Mouse (Mus musculus) stomach, postnatal 0 days (tissue): Measurements from ENCODE around the gene Ankrd11. TPM values are rescaled to one million over a fixed set of nuclear protein-coding genes. Genes with fewer than 3 reads are reported as not detected.

Experiments used
- ATAC-seq: fragments of 200-750 bp; cut with Nextera tagmentation; 2 replicates; pipeline ENCODE4 v1.8.0; 2017; ENCODE audit not compliant: low FRiP score, low TSS enrichment
- DNase-seq: peaks from one replicate; pipeline ENCODE4 v3.0.0-alpha.2; 2016; ENCODE audit warnings: low spot score
- H3K27ac ChIP-seq: fragments of 300-500 bp; sonication (generic); replicated peaks from 2 replicates; pipeline ENCODE4 v1.5.1; 2014; ENCODE audit warnings: mild to moderate bottlenecking, control low read depth
- H3K27me3 ChIP-seq: fragments of 300-500 bp; sonication (generic); 2 replicates; pipeline ENCODE4 v1.6.1; 2014; ENCODE audit warnings: low read length; ENCODE audit not compliant: control insufficient read depth, insufficient read depth
- H3K36me3 ChIP-seq: fragments of 300-500 bp; sonication (generic); 2 replicates; pipeline ENCODE4 v1.6.1; 2014; ENCODE audit warnings: low read length, mixed read lengths; ENCODE audit not compliant: control insufficient read depth, insufficient read depth
- H3K4me1 ChIP-seq: fragments of 300-500 bp; sonication (generic); replicated peaks from 2 replicates; pipeline ENCODE4 v1.6.1; 2014; ENCODE audit warnings: antibody characterized with exemption; ENCODE audit not compliant: control insufficient read depth, insufficient read depth
- H3K4me2 ChIP-seq: fragments of 300-500 bp; sonication (generic); replicated peaks from 2 replicates; pipeline ENCODE4 v1.6.1; 2014; ENCODE audit warnings: low read depth, mild to moderate bottlenecking, control low read depth, moderate library complexity
- H3K4me3 ChIP-seq: fragments of 300-500 bp; sonication (generic); 2 replicates; pipeline ENCODE4 v1.5.1; 2014; ENCODE audit warnings: low read depth, low read length, control low read depth
- H3K9ac ChIP-seq: fragments of 300-500 bp; sonication (generic); 2 replicates; pipeline ENCODE4 v1.6.1; 2014; ENCODE audit warnings: mild to moderate bottlenecking, low read length, control low read depth, mixed read lengths
- H3K9me3 ChIP-seq: fragments of 300-500 bp; sonication (generic); 2 replicates; pipeline ENCODE4 v1.6.1; 2016; ENCODE audit warnings: low read length; ENCODE audit not compliant: control insufficient read depth
- CTCF ChIP-seq: IDR thresholded peaks from 2 replicates; pipeline ENCODE4 v1.5.1; 2016; ENCODE audit warnings: antibody characterized with exemption, low read depth, mild to moderate bottlenecking, moderate library complexity
- EP300 ChIP-seq: optimal IDR thresholded peaks from 2 replicates; pipeline ENCODE3; 2016; ENCODE audit warnings: antibody characterized with exemption
- WGBS: fragments of 180-500 bp; shearing (Covaris S2); extraction: QIAGEN DNeasy Blood & Tissue Kit; methylation state at CpG from one replicate; pipeline ENCODE4 v1.1.7; 2014; 5-methylcytosine and 5-hydroxymethylcytosine counted together
- polyA plus RNA-seq: library from polyadenylated mRNA; unstranded; fragments of >200 nt; fragmentation: Nextera tagmentation; extraction: Ambion mirVana; gene quantifications from 2 replicates; pipeline ENCODE4 v1.2.1, GENCODE M21; 2015

The Ankrd11 gene
- polyA plus RNA-seq, 1 experiment from 2014 or later = 35.0 TPM

- peak; percentile 91 for ATAC-seq
- H3K4me2 ChIP-seq = no peak overlapping the region
Measured at GRCm38 (mm10) chr8:122988955-122989354, 53.1 kb downstream of the Ankrd11 start.

GRCm38 (mm10) chr8:122987255-122987654 lies 54.8 kb downstream of the Ankrd11 start:
- Histone ChIP-seq H3K9ac (no peak overlapping the region), H3K27me3 (no peaks in the 10 kb centered on the region), H3K27ac (no peak overlapping the region), H3K4me1 (no peaks in the 10 kb centered on the region), H3K36me3 (no peaks in the 10 kb centered on the region), H3K9me3 (no peaks in the 10 kb centered on the region), H3K4me2 (no peak overlapping the region), H3K4me3 (no peak overlapping the region)
- WGBS = 44% methylated on average over 2 of the region's 2 CpGs
- ATAC-seq (no peak), DNase-seq (no peak)
- TF ChIP-seq CTCF = no peak
- TF ChIP-seq EP300 = no peak

More at GRCm38 (mm10) chr8:122988955-122989354, 53.1 kb downstream of the Ankrd11 start:
- TF ChIP-seq CTCF = no peak
- H3K4me3 ChIP-seq = no peak overlapping the region
- DNase-seq = peak; percentile 30
- H3K36me3 ChIP-seq = no peaks in the 10 kb centered on the region
- H3K9ac ChIP-seq = no peak overlapping the region
- no peaks in the 10 kb centered on the region for H3K27me3 ChIP-seq
- H3K4me1 ChIP-seq = peaks cover 3% of the 10 kb centered on the region; the same call in 1 of the 2 replicates
- WGBS = 73% methylated on average over 3 of the region's 3 CpGs
- H3K9me3 ChIP-seq = no peaks in the 10 kb centered on the region
- no peak overlapping the region for H3K27ac ChIP-seq

- DNase-seq (no peak), ATAC-seq (no peak)
- Histone ChIP-seq H3K4me1 (no peaks in the 10 kb centered on the region), H3K4me3 (no peak overlapping the region), H3K9me3 (no peaks in the 10 kb centered on the region), H3K4me2 (no peak overlapping the region), H3K27ac (no peak overlapping the region), H3K27me3 (no peaks in the 10 kb centered on the region), H3K9ac (no peak overlapping the region), H3K36me3 (no peaks in the 10 kb centered on the region)
- TF ChIP-seq EP300 (no peak), CTCF (no peak)
- 78% methylated on average over 8 of the region's 8 CpGs for WGBS
Measured at GRCm38 (mm10) chr8:122986501-122987184, 55.4 kb downstream of the Ankrd11 start.

- ATAC-seq = no peak
- DNase-seq = no peak
- Histone ChIP-seq H3K9me3 (no peaks in the 10 kb centered on the region), H3K27me3 (no peaks in the 10 kb centered on the region), H3K27ac (no peak overlapping the region), H3K4me1 (peaks cover 4% of the 10 kb centered on the region; the same call in 1 of the 2 replicates), H3K4me3 (no peak overlapping the region), H3K4me2 (no peak overlapping the region), H3K9ac (no peak overlapping the region), H3K36me3 (no peaks in the 10 kb centered on the region)
- WGBS = 90% methylated on average over 3 of the region's 3 CpGs
- TF ChIP-seq CTCF = no peak
- no peak for TF ChIP-seq EP300
Measured at GRCm38 (mm10) chr8:122984175-122984574, 57.9 kb downstream of the Ankrd11 start.

- peak; percentile 74 for ATAC-seq
- no peaks in the 10 kb centered on the region for H3K27me3 ChIP-seq
- DNase-seq = peak; percentile 65
- no peak overlapping the region for H3K4me3 ChIP-seq
- no peak overlapping the region for H3K4me2 ChIP-seq
- no peak overlapping the region for H3K9ac ChIP-seq
- no peaks in the 10 kb centered on the region for H3K9me3 ChIP-seq
- H3K27ac ChIP-seq = peak overlapping the region; percentile 63; the same call in 1 of the 2 replicates
- 71% methylated on average over 19 of the region's 19 CpGs for WGBS
- no peaks in the 10 kb centered on the region for H3K36me3 ChIP-seq
- no peak for TF ChIP-seq EP300
- peak; percentile 33; the same call in 1 of the 2 replicates for TF ChIP-seq CTCF
- H3K4me1 ChIP-seq = peaks cover 4% of the 10 kb centered on the region; the same call in 1 of the 2 replicates
Measured at GRCm38 (mm10) chr8:122983178-122983942, 58.7 kb downstream of the Ankrd11 start.

GRCm38 (mm10) chr8:122981646-122982045 lies 60.4 kb downstream of the Ankrd11 start:
- Histone ChIP-seq H3K27ac (0 out of 2 replicates have a peak overlapping the region, but pooled peaks have one; percentile 18), H3K9me3 (no peaks in the 10 kb centered on the region), H3K9ac (no peak overlapping the region), H3K27me3 (no peaks in the 10 kb centered on the region), H3K36me3 (no peaks in the 10 kb centered on the region), H3K4me3 (no peak overlapping the region), H3K4me1 (peaks cover 4% of the 10 kb centered on the region; the same call in 1 of the 2 replicates), H3K4me2 (no peak overlapping the region)
- ATAC-seq (no peak), DNase-seq (no peak)
- TF ChIP-seq EP300 = no peak
- no peak for TF ChIP-seq CTCF
- 60% methylated on average over 5 of the region's 5 CpGs for WGBS
